Mouse (Mus musculus) frontal cortex, adult 2 months (tissue): ENCODE measurements around the gene Fbxl16. TPM values are rescaled to one million over a fixed set of nuclear protein-coding genes. Genes with fewer than 3 reads are reported as not detected.

ENCODE experiments used
- DNase-seq, 2 experiments: peaks; one replicate each; pipeline ENCODE4 v3.0.0; 2022; ENCODE audit warnings: low spot score in 1 of 2; ENCODE audit errors: extremely low spot score in 1 of 2
- polyA plus RNA-seq: library from polyadenylated mRNA; depleted of rRNA; stranded (reverse); fragments of >200 nt; gene quantifications from 2 replicates; pipeline ENCODE4 v1.2.3, GENCODE M21; 2012; rRNA removed

Fbxl16 gene
- polyA plus RNA-seq, 1 experiment: 604 TPM

GRCm38 (mm10) chr17:25869498-25869897 is 60.6 kb downstream of the Fbxl16 start:
- no peak for DNase-seq

GRCm38 (mm10) chr17:25869954-25870353 is 61.1 kb downstream of the Fbxl16 start:
- no peak for DNase-seq

Other genes starting within 250 kb of the Fbxl16 start
- 41.2 and 43.2 TPM in 2 replicates for gene Sox8, start 238.4 kb upstream of the Fbxl16 start, polyA plus RNA-seq
- gene Lmf1, start 230.0 kb upstream of the Fbxl16 start, polyA plus RNA-seq: 17.1 and 18.3 TPM in 2 replicates
- 330 and 335 TPM in 2 replicates for gene Gng13, start 91.9 kb upstream of the Fbxl16 start, polyA plus RNA-seq
- gene Chtf18, start 81.7 kb upstream of the Fbxl16 start, polyA plus RNA-seq: 2.5 and 2.9 TPM in 2 replicates
- gene Rpusd1, start 81.4 kb upstream of the Fbxl16 start, polyA plus RNA-seq: 98.8 and 117 TPM in 2 replicates
- 0.16 and 0.88 TPM in 2 replicates for gene Mslnl, start 73.0 kb upstream of the Fbxl16 start, polyA plus RNA-seq
- gene Msln, start 54.7 kb upstream of the Fbxl16 start, polyA plus RNA-seq: 2.9 and 3.0 TPM in 2 replicates
- gene Narfl, start 35.3 kb upstream of the Fbxl16 start, polyA plus RNA-seq: 35.9 and 38.5 TPM in 2 replicates
- gene Haghl, start 23.4 kb upstream of the Fbxl16 start, polyA plus RNA-seq: 223 and 246 TPM in 2 replicates
- gene Ccdc78, start 22.5 kb upstream of the Fbxl16 start, polyA plus RNA-seq: 0.06 and 0.08 TPM in 2 replicates
- 158 and 169 TPM in 2 replicates for gene Fam173a, start 16.2 kb upstream of the Fbxl16 start, polyA plus RNA-seq
- 1.4 and 2.0 TPM in 2 replicates for gene AC134908.4, start 13.4 kb upstream of the Fbxl16 start, polyA plus RNA-seq
- gene Metrn, start 11.9 kb upstream of the Fbxl16 start, polyA plus RNA-seq: 159 and 186 TPM in 2 replicates
- 34.8 and 40.0 TPM in 2 replicates for gene Wdr24, start 14.5 kb downstream of the Fbxl16 start, polyA plus RNA-seq
- 65.0 and 65.6 TPM in 2 replicates for gene Jmjd8, start 19.8 kb downstream of the Fbxl16 start, polyA plus RNA-seq
- 272 and 292 TPM in 2 replicates for gene Stub1, start 24.3 kb downstream of the Fbxl16 start, polyA plus RNA-seq
- gene Rhbdl1, start 28.2 kb downstream of the Fbxl16 start, polyA plus RNA-seq: 106 and 111 TPM in 2 replicates
- 41.5 and 43.1 TPM in 2 replicates for gene Gm20683, start 32.7 kb downstream of the Fbxl16 start, polyA plus RNA-seq
- 101 and 122 TPM in 2 replicates for gene Rhot2, start 35.8 kb downstream of the Fbxl16 start, polyA plus RNA-seq
- gene Wdr90, start 52.4 kb downstream of the Fbxl16 start, polyA plus RNA-seq: 33.6 and 39.7 TPM in 2 replicates
- 28.8 and 34.5 TPM in 2 replicates for gene Mcrip2, start 59.7 kb downstream of the Fbxl16 start, polyA plus RNA-seq
- 74.9 and 79.9 TPM in 2 replicates for gene Mettl26, start 66.0 kb downstream of the Fbxl16 start, polyA plus RNA-seq
- gene Wfikkn1, start 71.8 kb downstream of the Fbxl16 start, polyA plus RNA-seq: 0.61 and 0.64 TPM in 2 replicates
- 63.6 and 75.2 TPM in 2 replicates for gene Rab40c, start 110.6 kb downstream of the Fbxl16 start, polyA plus RNA-seq
- 141 and 146 TPM in 2 replicates for gene Pigq, start 135.9 kb downstream of the Fbxl16 start, polyA plus RNA-seq
- gene Nhlrc4, start 135.9 kb downstream of the Fbxl16 start, polyA plus RNA-seq: 0.30 and 1.0 TPM in 2 replicates
- gene A930017K11Rik, start 143.5 kb downstream of the Fbxl16 start, polyA plus RNA-seq: 0.40 and 0.54 TPM in 2 replicates
- gene Capn15, start 176.7 kb downstream of the Fbxl16 start, polyA plus RNA-seq: 48.5 and 52.9 TPM in 2 replicates